In the genomic region with DNA sequence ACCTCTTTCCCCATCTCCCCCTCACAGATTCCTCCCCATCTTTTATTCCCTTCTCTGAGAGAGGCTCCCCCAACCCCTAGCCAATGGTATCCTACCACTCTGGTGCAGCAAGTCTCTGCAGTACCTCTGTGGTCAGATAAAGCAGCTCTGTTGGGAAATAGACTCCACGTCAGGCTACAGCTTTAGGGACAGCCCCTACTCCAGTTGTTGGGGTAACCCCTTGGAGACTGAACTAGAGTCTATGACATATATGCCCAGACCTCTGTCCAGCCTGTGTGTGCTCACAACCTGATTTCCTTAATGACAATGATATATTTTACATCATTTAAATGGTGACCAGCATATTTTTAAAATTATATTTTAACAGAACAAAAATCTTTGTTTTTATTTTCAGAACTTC, we compare ENCODE assay signal across 15 mouse cellular contexts.
"Had no signal": no experiment of that assay in that cellular context is flagged by ENCODE, and none has a peak within 500 bp of the region (broad histone marks: within the 10 kb centered on the region; RNA-seq: fewer than 3 reads in every experiment).

No protein-coding gene starts in this region.

- H3K27me3 ChIP-seq: megakaryocyte, embryonic 14.5 days; midbrain, embryonic 13.5 days; midbrain, embryonic 15.5 days; neural tube, embryonic 12.5 days; stomach, embryonic 15.5 days had no signal

- H3K27ac ChIP-seq: midbrain, embryonic 13.5 days; midbrain, embryonic 15.5 days; neural tube, embryonic 12.5 days; stomach, embryonic 15.5 days; stomach, postnatal 0 days had no signal

- H3K36me3 ChIP-seq: midbrain, embryonic 13.5 days; midbrain, embryonic 15.5 days; neural tube, embryonic 12.5 days; stomach, embryonic 15.5 days had no signal

- H3K4me3 ChIP-seq: megakaryocyte, embryonic 14.5 days; midbrain, embryonic 13.5 days; midbrain, embryonic 15.5 days; neural tube, embryonic 12.5 days; stomach, embryonic 15.5 days had no signal

- H3K4me1 ChIP-seq: midbrain, embryonic 13.5 days; midbrain, embryonic 15.5 days; neural tube, embryonic 12.5 days; stomach, embryonic 15.5 days had no signal

- H3K4me2 ChIP-seq: lung, embryonic 14.5 days; midbrain, embryonic 11.5 days; midbrain, embryonic 13.5 days; midbrain, embryonic 15.5 days; neural tube, embryonic 12.5 days; stomach, embryonic 15.5 days had no signal

- H3K9me3 ChIP-seq: megakaryocyte, embryonic 14.5 days; midbrain, embryonic 13.5 days; midbrain, embryonic 15.5 days; neural tube, embryonic 12.5 days; stomach, embryonic 15.5 days had no signal

- DNase-seq: lung, adult 18-20 months; lung, embryonic 14.5 days; lung, postnatal 10 days; lung, postnatal 4 days; right cerebral cortex, postnatal 14 days; thymus, adult 2 months; thymus, postnatal 25 days; thymus, postnatal 4 days had no signal

- H3K9ac ChIP-seq: lung, embryonic 14.5 days; midbrain, embryonic 13.5 days; midbrain, embryonic 15.5 days; neural tube, embryonic 12.5 days; stomach, embryonic 15.5 days had no signal

- ATAC-seq: midbrain, embryonic 13.5 days; midbrain, embryonic 15.5 days had no signal
